Mouse (Mus musculus) stomach, postnatal 0 days (tissue): ENCODE data around the gene Akip1. TPM values are rescaled to one million over a fixed set of nuclear protein-coding genes. Genes with fewer than 3 reads are reported as not detected.

Experiments
- ATAC-seq: fragments of 200-750 bp; cut with Nextera tagmentation; 2 replicates; pipeline ENCODE4 v1.8.0; 2017; ENCODE audit not compliant: low FRiP score, low TSS enrichment
- DNase-seq: peaks from one replicate; pipeline ENCODE4 v3.0.0-alpha.2; 2016; ENCODE audit warnings: low spot score
- H3K27ac ChIP-seq: fragments of 300-500 bp; sonication (generic); replicated peaks from 2 replicates; pipeline ENCODE4 v1.5.1; 2014; ENCODE audit warnings: mild to moderate bottlenecking, control low read depth
- H3K27me3 ChIP-seq: fragments of 300-500 bp; sonication (generic); 2 replicates; pipeline ENCODE4 v1.6.1; 2014; ENCODE audit warnings: low read length; ENCODE audit not compliant: control insufficient read depth, insufficient read depth
- H3K36me3 ChIP-seq: fragments of 300-500 bp; sonication (generic); 2 replicates; pipeline ENCODE4 v1.6.1; 2014; ENCODE audit warnings: low read length, mixed read lengths; ENCODE audit not compliant: control insufficient read depth, insufficient read depth
- H3K4me1 ChIP-seq: fragments of 300-500 bp; sonication (generic); replicated peaks from 2 replicates; pipeline ENCODE4 v1.6.1; 2014; ENCODE audit warnings: antibody characterized with exemption; ENCODE audit not compliant: control insufficient read depth, insufficient read depth
- H3K4me2 ChIP-seq: fragments of 300-500 bp; sonication (generic); replicated peaks from 2 replicates; pipeline ENCODE4 v1.6.1; 2014; ENCODE audit warnings: low read depth, mild to moderate bottlenecking, control low read depth, moderate library complexity
- H3K4me3 ChIP-seq: fragments of 300-500 bp; sonication (generic); 2 replicates; pipeline ENCODE4 v1.5.1; 2014; ENCODE audit warnings: low read depth, low read length, control low read depth
- H3K9ac ChIP-seq: fragments of 300-500 bp; sonication (generic); 2 replicates; pipeline ENCODE4 v1.6.1; 2014; ENCODE audit warnings: mild to moderate bottlenecking, low read length, control low read depth, mixed read lengths
- H3K9me3 ChIP-seq: fragments of 300-500 bp; sonication (generic); 2 replicates; pipeline ENCODE4 v1.6.1; 2016; ENCODE audit warnings: low read length; ENCODE audit not compliant: control insufficient read depth
- CTCF ChIP-seq: IDR thresholded peaks from 2 replicates; pipeline ENCODE4 v1.5.1; 2016; ENCODE audit warnings: antibody characterized with exemption, low read depth, mild to moderate bottlenecking, moderate library complexity
- EP300 ChIP-seq: optimal IDR thresholded peaks from 2 replicates; pipeline ENCODE3; 2016; ENCODE audit warnings: antibody characterized with exemption
- WGBS: fragments of 180-500 bp; shearing (Covaris S2); extraction: QIAGEN DNeasy Blood & Tissue Kit; methylation state at CpG from one replicate; pipeline ENCODE4 v1.1.7; 2014; 5-methylcytosine and 5-hydroxymethylcytosine counted together
- polyA plus RNA-seq: library from polyadenylated mRNA; unstranded; fragments of >200 nt; fragmentation: Nextera tagmentation; extraction: Ambion mirVana; gene quantifications from 2 replicates; pipeline ENCODE4 v1.2.1, GENCODE M21; 2015

Akip1 gene
- polyA plus RNA-seq, 1 experiment from 2014 or later = 36.8 TPM

- no peak for DNase-seq
- no peak overlapping the region for H3K9ac ChIP-seq
- H3K27ac ChIP-seq = no peak overlapping the region
- no peaks in the 10 kb centered on the region for H3K27me3 ChIP-seq
- no peak for TF ChIP-seq CTCF
- no peak for ATAC-seq
- WGBS = 51% methylated on average over 4 of the region's 4 CpGs
- H3K4me2 ChIP-seq = no peak overlapping the region; the same call in 1 of the 2 replicates
- H3K4me1 ChIP-seq = no peaks in the 10 kb centered on the region
- no peak overlapping the region for H3K4me3 ChIP-seq
- H3K36me3 ChIP-seq = no peaks in the 10 kb centered on the region
- no peaks in the 10 kb centered on the region for H3K9me3 ChIP-seq
Measured at GRCm38 (mm10) chr7:109702721-109703120, 769 bp upstream of the Akip1 start.

- no peaks in the 10 kb centered on the region for H3K27me3 ChIP-seq
- TF ChIP-seq EP300 (no peak), CTCF (no peak; the same call in 1 of the 2 replicates)
- peak overlapping the region; percentile 89 for H3K27ac ChIP-seq
- no peak; the same call in none of the 2 replicates for ATAC-seq
- no peaks in the 10 kb centered on the region; the same call in 1 of the 2 replicates for H3K4me1 ChIP-seq
- H3K4me2 ChIP-seq = peak overlapping the region; percentile 83
- no peaks in the 10 kb centered on the region for H3K9me3 ChIP-seq
- H3K9ac ChIP-seq = peak overlapping the region; percentile 79
- 2% methylated on average over 17 of the region's 17 CpGs for WGBS
- peak overlapping the region; percentile 68 for H3K4me3 ChIP-seq
- no peaks in the 10 kb centered on the region for H3K36me3 ChIP-seq
- no peak for DNase-seq
Measured at GRCm38 (mm10) chr7:109704016-109704377, 507 bp downstream of the Akip1 start.

GRCm38 (mm10) chr7:109704461-109704860 is 971 bp downstream of the Akip1 start:
- DNase-seq (no peak), ATAC-seq (no peak)
- H3K36me3 ChIP-seq = no peaks in the 10 kb centered on the region
- no peak for TF ChIP-seq CTCF
- no peak for TF ChIP-seq EP300
- H3K4me2 ChIP-seq = peak overlapping the region; percentile 83; the same call in 1 of the 2 replicates
- no peaks in the 10 kb centered on the region for H3K27me3 ChIP-seq
- H3K4me3 ChIP-seq = peak overlapping the region; percentile 68
- WGBS = 44% methylated on average over 3 of the region's 3 CpGs
- H3K9me3 ChIP-seq = no peaks in the 10 kb centered on the region
- H3K27ac ChIP-seq = peak overlapping the region; percentile 89
- no peaks in the 10 kb centered on the region; the same call in 1 of the 2 replicates for H3K4me1 ChIP-seq
- no peak overlapping the region for H3K9ac ChIP-seq

GRCm38 (mm10) chr7:109707023-109707785 is 3.7 kb downstream of the Akip1 start:
- no peak overlapping the region for H3K4me2 ChIP-seq
- WGBS = 31% methylated on average over 4 of the region's 4 CpGs
- TF ChIP-seq EP300 (no peak), CTCF (peak; percentile 92)
- H3K9ac ChIP-seq = no peak overlapping the region
- no peaks in the 10 kb centered on the region for H3K9me3 ChIP-seq
- H3K27ac ChIP-seq = 0 out of 2 replicates have a peak overlapping the region, but pooled peaks have one; percentile 20
- peak; percentile 64 for ATAC-seq
- DNase-seq = peak; percentile 79
- no peak overlapping the region for H3K4me3 ChIP-seq
- H3K36me3 ChIP-seq = peaks cover 3% of the 10 kb centered on the region; the same call in 1 of the 2 replicates
- no peaks in the 10 kb centered on the region; the same call in 1 of the 2 replicates for H3K4me1 ChIP-seq
- no peaks in the 10 kb centered on the region for H3K27me3 ChIP-seq

GRCm38 (mm10) chr7:109708961-109709382 is 5.5 kb downstream of the Akip1 start:
- Histone ChIP-seq H3K27me3 (no peaks in the 10 kb centered on the region), H3K4me2 (no peak overlapping the region), H3K36me3 (peaks cover 4% of the 10 kb centered on the region; the same call in 1 of the 2 replicates), H3K4me1 (no peaks in the 10 kb centered on the region; the same call in 1 of the 2 replicates), H3K27ac (peak overlapping the region; percentile 46), H3K9me3 (no peaks in the 10 kb centered on the region), H3K9ac (no peak overlapping the region), H3K4me3 (no peak overlapping the region)
- 23% methylated on average over 3 of the region's 3 CpGs for WGBS
- TF ChIP-seq EP300 = no peak
- TF ChIP-seq CTCF = no peak
- ATAC-seq (no peak; the same call in 1 of the 2 replicates), DNase-seq (no peak)

GRCm38 (mm10) chr7:109710069-109710468 is 6.6 kb downstream of the Akip1 start:
- 53% methylated on average over 1 of the region's 1 CpGs for WGBS
- Histone ChIP-seq H3K27me3 (no peaks in the 10 kb centered on the region), H3K4me3 (no peak overlapping the region), H3K4me2 (no peak overlapping the region), H3K4me1 (no peaks in the 10 kb centered on the region; the same call in 1 of the 2 replicates), H3K36me3 (peaks cover 4% of the 10 kb centered on the region; the same call in 1 of the 2 replicates), H3K9ac (no peak overlapping the region), H3K9me3 (no peaks in the 10 kb centered on the region), H3K27ac (no peak overlapping the region)
- TF ChIP-seq CTCF (no peak), EP300 (no peak)
- ATAC-seq (no peak), DNase-seq (no peak)
